Mouse (Mus musculus): Measurements from ENCODE around the gene Kcnj4. TPM values are rescaled to one million over a fixed set of nuclear protein-coding genes. Genes with fewer than 3 reads are reported as not detected.

The Kcnj4 gene
- polyA plus RNA-seq, 1 experiment from 2014 or later = not detected

Small RNA genes lying within 50 kb of the gene (microRNA-seq; reads per million reads assigned to microRNA genes)
- gene Gm44302 = not detected

Other genes starting within 250 kb of the Kcnj4 start
- 1.2 and 1.4 TPM in 2 replicates for gene Baiap2l2, start 219.7 kb downstream of the Kcnj4 start, polyA plus RNA-seq (2016; fragmentation: Nextera tagmentation; extraction: Ambion mirVana)
- gene Pla2g6, start 176.9 kb downstream of the Kcnj4 start, polyA plus RNA-seq (2016; fragmentation: Nextera tagmentation; extraction: Ambion mirVana) = 16.8 and 17.3 TPM in 2 replicates
- 1.1 and 2.8 TPM in 2 replicates for gene Maff, start 158.6 kb downstream of the Kcnj4 start, polyA plus RNA-seq (2016; fragmentation: Nextera tagmentation; extraction: Ambion mirVana)
- gene Tmem184b, start 101.7 kb downstream of the Kcnj4 start, polyA plus RNA-seq (2016; fragmentation: Nextera tagmentation; extraction: Ambion mirVana) = 16.4 and 19.0 TPM in 2 replicates
- 24.1 and 24.7 TPM in 2 replicates for gene Csnk1e, start 49.7 kb downstream of the Kcnj4 start, polyA plus RNA-seq (2016; fragmentation: Nextera tagmentation; extraction: Ambion mirVana)
- 8.4 and 10.7 TPM in 2 replicates for gene Kdelr3, start 11.2 kb upstream of the Kcnj4 start, polyA plus RNA-seq (2016; fragmentation: Nextera tagmentation; extraction: Ambion mirVana)
- 18.6 and 19.9 TPM in 2 replicates for gene Ddx17, start 41.5 kb upstream of the Kcnj4 start, polyA plus RNA-seq (2016; fragmentation: Nextera tagmentation; extraction: Ambion mirVana)
- 0.52 and 0.69 TPM in 2 replicates for gene Dmc1, start 99.9 kb upstream of the Kcnj4 start, polyA plus RNA-seq (2016; fragmentation: Nextera tagmentation; extraction: Ambion mirVana)
- 0.20 and 0.37 TPM in 2 replicates for gene Fam227a, start 153.7 kb upstream of the Kcnj4 start, polyA plus RNA-seq (2016; fragmentation: Nextera tagmentation; extraction: Ambion mirVana)
- gene Cby1, start 154.0 kb upstream of the Kcnj4 start, polyA plus RNA-seq (2016; fragmentation: Nextera tagmentation; extraction: Ambion mirVana) = 20.3 and 21.8 TPM in 2 replicates
- 209 and 217 TPM in 2 replicates for gene Tomm22, start 165.6 kb upstream of the Kcnj4 start, polyA plus RNA-seq (2016; fragmentation: Nextera tagmentation; extraction: Ambion mirVana)
- 37.7 and 38.3 TPM in 2 replicates for gene Josd1, start 182.7 kb upstream of the Kcnj4 start, polyA plus RNA-seq (2016; fragmentation: Nextera tagmentation; extraction: Ambion mirVana)
- 48.3 and 50.0 TPM in 2 replicates for gene Gtpbp1, start 185.6 kb upstream of the Kcnj4 start, polyA plus RNA-seq (2016; fragmentation: Nextera tagmentation; extraction: Ambion mirVana)
- 1.6 and 2.9 TPM in 2 replicates for gene Sun2, start 237.3 kb upstream of the Kcnj4 start, polyA plus RNA-seq (2016; fragmentation: Nextera tagmentation; extraction: Ambion mirVana)